Mouse (Mus musculus): ENCODE measurements at regions not wholly inside any gene's neighbourhood (a gene's known extent, or its start where the extent isn't known, plus 50 kb on each side); places are given as distances from the start of the nearest gene placed in this dataset.
"Not testable (repeated sequence)": the region's sequence is repeated elsewhere in the genome, so short reads cannot be mapped to it uniquely, and the experiment has no call there.

DNA sequence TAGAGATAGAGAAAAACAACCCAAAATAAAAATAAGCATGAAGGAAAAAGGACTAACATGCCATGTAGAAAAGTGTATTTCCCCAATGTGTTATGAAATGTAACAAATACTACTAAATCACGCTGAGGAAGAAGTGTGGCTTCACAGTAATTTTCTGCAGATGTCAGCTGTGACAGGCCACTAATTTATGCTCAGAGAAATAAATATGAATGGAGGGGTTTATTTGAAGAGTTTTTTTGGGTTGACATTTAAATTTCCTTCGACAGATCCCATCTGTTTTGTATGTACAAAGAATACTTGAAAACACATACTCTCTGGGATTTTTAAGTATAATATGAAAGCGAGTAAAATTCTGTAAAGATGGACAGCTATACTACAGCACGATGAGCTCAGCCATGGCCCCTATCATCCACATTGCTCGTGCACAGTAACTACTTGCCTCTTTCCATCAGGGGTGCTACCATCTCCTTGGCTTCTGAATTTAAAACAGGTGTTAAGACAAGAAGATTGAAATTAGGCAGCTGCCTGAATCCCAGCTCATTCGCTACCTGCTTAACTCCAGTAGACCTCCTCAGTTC, 605.1 kb downstream of the Gm4340 start:
- DNase-seq (ENCODE audit: low read depth, low spot score): peak; percentile 13

DNA sequence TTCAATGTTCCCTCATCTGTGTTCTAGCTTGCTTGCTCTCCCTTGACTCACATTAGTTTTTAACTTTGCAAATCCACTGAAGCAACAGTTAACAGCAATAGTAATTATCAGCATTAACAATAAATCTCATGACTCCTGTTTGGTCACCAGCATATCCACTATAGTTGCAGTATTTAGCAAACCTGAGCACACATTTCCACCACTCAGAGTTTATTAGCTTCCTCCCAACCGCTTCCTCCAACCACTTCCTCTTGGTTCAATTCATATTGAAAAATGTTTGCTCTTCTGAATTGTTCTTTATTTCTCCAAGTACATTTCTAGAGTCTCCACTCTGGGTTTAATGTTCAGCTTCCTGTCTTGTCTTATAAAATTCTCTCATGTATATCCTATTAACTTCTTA, 611.0 kb downstream of the Gm4340 start:
- no peak for DNase-seq (ENCODE audit: low read depth, low spot score)

DNA sequence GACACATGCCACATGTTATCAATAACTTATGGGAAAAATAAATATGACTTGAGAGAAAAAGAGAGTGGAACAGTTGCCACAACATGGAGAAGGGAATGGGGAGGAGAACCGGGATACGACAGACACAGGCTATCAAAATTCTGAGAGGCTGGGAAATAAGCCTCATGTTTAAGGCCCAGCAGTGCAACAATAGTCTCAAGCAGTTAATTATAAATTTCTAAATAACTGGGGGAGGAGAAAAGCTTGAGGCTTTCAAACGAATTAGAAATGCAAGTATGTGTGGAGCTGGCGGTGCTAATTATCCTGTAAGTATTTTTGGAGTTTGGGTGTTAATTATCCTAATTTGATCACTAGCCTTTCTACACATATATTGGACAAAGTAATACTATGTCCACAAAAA, 624.4 kb downstream of the Gm4340 start:
- no peak for DNase-seq (ENCODE audit: low read depth, low spot score)

DNA sequence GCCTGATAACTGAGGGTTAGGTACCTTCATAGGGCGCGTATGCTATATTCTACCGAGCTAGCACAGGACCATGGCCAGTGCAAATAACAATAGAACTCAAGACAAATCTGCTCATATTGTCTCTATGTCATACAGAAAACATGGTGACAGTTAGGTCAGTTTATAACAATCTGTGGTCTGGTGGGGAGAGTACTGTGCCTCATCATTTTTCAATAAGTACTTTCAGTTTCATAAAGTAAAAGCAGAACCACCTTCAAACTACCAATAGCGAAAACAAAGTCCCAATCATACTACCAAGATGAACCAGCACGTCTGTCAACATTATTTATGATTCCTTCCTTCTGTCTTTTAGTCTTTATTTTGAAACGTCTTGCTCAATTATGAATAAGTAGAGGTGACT, 658.0 kb downstream of the Gm4340 start:
- no peak for DNase-seq (ENCODE audit: low read depth, low spot score)

DNA sequence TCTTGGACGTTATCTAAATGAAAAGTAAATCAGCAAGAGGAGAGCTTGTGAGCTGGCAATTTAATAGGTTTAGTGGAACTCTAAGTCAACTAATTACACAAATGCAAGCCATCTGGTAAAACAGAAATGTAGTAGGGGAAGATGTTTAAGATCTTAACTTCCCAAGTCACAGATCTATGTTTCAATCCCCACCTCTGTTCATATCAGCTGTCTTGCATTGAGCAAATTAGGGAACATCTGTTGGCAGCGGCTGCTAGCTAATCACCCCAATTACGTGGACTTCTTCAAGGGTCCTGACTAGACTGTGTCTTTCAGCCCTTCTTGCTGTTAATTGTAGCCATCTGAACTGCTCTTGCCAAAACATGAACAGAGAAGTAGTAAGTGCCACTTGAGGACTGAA, 659.3 kb downstream of the Gm4340 start:
- no peak for DNase-seq (ENCODE audit: low read depth, low spot score)

DNA sequence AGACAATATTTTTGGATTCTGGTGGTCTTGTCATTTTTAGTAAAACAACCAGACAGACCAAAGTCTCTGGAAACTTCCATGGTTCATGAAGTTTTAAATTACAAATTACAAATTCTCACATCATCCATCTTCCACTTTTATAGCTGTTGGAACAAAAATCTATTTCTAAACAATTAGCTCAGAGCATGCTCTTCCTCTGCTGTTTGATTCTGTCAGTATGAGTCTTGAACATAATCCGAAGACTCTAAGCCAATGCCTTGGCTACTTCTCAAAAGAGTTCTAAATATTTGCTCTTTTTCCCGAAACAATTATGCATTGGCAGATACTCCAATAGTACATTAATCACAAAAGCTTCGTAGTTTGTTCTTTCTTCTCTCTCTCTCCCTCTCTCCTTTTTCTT, 684.4 kb downstream of the Gm4340 start:
- peak; percentile 0 for DNase-seq (ENCODE audit: low read depth, low spot score)

DNA sequence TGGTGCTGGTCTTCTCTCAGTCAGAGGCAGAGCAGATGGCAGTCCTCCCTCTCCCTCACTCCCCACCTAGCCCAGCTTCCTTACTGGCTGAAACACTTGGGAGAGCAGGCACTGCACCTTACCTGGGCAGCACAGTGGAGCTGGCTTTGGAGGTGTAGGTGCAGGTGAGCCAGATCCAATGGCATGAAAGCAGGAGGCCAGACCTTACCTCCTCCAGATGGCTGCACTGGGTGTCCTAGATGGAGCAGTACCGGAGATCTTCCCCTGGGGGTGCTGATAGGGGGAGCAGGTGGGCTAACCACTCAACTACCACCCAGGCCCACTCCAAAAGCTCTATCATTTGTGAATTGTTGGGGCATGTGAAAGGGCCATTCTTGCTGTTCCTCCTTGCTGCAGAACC, 660.0 kb downstream of the Tmtc2 start:
- DNase-seq (ENCODE audit: low read depth, low spot score): no peak

DNA sequence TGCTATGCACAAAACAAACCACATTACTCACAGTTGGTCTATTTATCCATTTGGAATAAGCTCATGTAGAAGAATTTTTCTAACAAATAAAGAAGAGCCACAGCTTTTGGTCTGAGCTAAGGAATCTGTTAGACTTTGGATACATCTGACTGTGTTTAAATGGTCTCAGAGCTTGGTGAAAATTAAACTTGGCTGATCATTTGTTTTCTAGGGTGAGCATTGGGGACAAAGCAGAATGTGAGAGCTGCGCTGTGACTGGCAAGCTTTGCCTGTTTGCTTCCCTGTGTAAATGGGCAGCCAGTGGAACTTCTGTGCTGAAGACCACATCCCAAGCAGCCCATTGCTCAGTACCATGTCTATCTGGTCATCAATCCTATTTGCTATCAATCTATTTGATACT, 658.7 kb downstream of the Tmtc2 start:
- DNase-seq (ENCODE audit: low read depth, low spot score): no peak

DNA sequence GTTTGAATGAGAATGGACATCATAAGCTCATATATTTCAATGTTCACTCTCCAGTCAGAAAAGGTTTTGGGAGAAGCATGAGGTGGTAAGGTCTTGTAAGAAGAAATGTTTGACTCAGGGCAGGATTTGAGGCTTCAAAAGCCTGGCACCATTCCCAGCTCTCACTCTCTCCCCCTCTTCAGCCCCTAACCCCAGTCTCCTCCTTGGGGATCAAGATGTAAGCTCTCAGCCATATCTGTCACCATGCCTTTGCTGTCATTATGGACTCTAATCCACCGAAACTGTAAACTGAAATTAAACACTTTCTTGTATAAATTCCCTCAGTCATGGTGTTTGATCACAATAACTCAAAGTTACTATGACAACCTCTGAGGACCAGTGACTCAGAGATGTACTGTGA, 637.6 kb downstream of the Tmtc2 start:
- peak; percentile 2 for DNase-seq (ENCODE audit: low read depth, low spot score)

DNA sequence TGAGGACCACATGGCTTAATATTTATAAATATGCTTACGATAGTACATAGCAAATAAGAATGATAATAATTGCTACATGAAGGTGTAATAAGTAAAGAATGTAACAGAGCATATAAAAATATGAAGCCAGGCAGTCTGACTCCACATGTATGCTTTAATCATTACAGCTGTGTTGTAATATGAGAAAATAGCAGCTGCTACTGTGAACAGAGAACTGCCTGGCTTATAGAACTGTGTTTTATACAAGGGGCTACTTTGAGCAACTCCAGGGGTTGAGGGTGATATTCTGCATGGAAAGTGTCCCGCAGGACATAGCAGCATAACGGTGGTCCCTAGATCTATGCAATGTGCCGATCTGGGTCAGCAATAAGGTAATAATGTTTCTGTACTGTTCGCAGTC, 627.9 kb downstream of the Tmtc2 start:
- no peak for DNase-seq (ENCODE audit: low read depth, low spot score)

DNA sequence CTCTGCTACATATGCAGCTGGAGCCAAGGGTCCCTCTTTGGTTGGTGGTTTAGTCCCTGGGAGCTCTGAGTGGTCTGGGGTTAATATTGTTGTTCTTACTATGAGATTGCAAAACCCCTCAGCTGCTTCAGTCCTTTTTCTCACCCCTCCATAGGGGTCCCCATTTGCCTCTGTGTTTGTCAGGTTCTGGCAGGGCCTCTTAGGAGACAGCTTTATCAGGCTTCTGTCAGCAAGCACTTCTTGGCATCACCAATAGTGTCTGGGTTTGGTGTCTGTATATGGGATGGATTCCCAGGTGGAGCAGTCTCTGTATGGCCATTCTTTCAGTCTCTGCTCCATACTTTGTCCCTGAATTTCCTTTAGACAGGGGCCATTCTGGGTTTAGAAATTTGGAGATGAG, 625.4 kb downstream of the Tmtc2 start:
- not testable (repeated sequence) for DNase-seq (ENCODE audit: low read depth, low spot score)

DNA sequence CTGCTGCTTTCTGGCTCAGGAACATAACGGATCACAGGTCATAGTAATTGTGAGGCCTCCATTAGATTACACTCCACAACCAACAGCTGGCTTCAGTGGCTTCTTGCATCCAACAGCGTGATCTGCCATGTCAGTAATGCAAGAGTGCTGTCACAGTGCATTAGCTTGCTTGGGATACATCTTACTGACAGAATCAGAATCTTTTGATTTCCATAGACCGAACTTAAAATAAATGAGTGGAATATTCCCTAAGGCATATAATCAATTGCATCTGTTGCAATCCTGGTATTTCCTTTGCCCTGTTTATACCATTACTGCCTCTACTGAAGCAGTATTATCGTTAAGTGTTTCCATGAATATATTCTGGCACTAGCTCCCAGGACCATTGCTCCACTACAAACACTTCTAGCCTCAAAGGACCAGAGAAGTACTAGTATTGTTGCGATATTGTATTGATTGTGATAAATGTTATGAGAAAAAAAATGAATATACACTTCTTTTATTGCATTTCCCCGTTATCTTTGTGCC, 605.8 kb downstream of the Tmtc2 start:
- DNase-seq (ENCODE audit: low read depth, low spot score): no peak

Measured in brain, adult 2 months (tissue).